8 mouse cellular contexts compared by ENCODE assay signal in the genomic region with DNA sequence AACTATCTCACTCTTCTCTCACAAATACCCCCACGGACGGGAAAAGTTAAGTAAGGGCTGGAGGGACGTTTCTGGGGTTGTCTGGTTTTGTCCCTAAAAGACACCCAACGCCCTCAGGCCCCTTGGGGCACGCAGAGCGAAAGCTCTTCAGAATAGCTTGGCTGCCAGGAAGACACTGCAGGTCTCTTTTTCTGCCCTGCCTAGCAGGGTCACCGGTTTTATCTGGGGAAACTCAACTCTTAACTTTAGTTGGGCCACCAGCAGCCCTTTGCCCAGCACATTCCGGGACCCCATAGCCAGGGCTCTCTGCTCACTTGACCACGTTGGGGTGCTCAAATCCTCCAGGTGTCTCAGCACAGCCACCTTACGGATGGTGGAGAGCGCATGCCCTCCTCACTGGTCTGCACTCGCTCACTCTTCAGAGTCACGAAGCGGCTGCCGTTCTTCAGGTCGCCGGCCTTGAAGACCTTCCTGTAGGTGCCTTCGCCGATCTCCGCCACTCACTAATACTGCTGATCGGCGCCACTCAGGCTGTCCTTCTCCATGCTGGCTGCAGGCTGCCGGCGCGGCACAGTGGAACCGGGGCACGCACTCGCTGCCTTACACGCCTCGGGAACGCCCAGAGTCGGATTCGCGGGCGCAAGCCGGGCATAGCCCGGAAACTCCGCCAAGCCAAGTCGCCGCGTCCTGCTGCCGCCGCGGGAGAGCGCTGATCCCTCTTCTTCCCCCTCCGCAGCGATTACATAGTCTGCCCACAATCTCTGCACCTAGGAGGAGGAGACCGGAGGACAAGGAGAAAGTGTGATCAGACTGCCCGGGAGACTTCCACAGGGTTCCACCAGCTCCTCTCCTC.
A peak's percentile ranks its signal among the peaks of the same experiment; 100 is the strongest.
DNase-seq lines count a peak whose midpoint lies in the region; ATAC-seq and TF ChIP-seq lines count a peak whose summit lies in the region.

No protein-coding gene starts in this region.

- DNase-seq in urinary bladder, postnatal 14 days (ENCODE audit: low spot score): peak; percentile 50
- DNase-seq in urinary bladder, adult 2 months (ENCODE audit: low spot score): no peak
- DNase-seq in cerebellum, postnatal 14 days: peak; percentile 47 to 53
- DNase-seq in kidney, postnatal 0 days (ENCODE audit: low spot score): peak; percentile 27
- DNase-seq in right cerebral cortex, postnatal 4 days: peak; percentile 17

- peaks cover 14% of the 10 kb centered on the region for H3K27me3 ChIP-seq in heart, embryonic 14.5 days (ENCODE audit: control insufficient read depth, insufficient read depth, low read length)
- peaks cover 18% of the 10 kb centered on the region; the same call in 1 of the 2 replicates for H3K27me3 ChIP-seq in kidney, postnatal 0 days (ENCODE audit: insufficient read depth, low read length)

- H3K36me3 ChIP-seq in heart, embryonic 14.5 days (ENCODE audit: control insufficient read depth, insufficient read depth, low read length): no peaks in the 10 kb centered on the region
- no peaks in the 10 kb centered on the region for H3K36me3 ChIP-seq in kidney, postnatal 0 days (ENCODE audit: insufficient read depth, low read length)
- no peaks in the 10 kb centered on the region for H3K36me3 ChIP-seq in macrophage (ENCODE audit: inconsistent target)

- 6% methylated on average over 45 of the region's 49 CpGs for WGBS in heart, embryonic 14.5 days
- 7% methylated on average over 47 of the region's 49 CpGs for WGBS in kidney, postnatal 0 days
- WGBS in macrophage (ENCODE audit: missing documents): 14% methylated on average over 43 of the region's 49 CpGs

- peaks cover 0 to 5% of the 10 kb centered on the region in 2 experiments; a peak in 1 of 4 replicates for H3K4me1 ChIP-seq in heart, embryonic 14.5 days (ENCODE audit: control insufficient read depth in 2 of 2, insufficient read depth in 2 of 2, low read length in 2 of 2)
- peaks cover 11% of the 10 kb centered on the region; the same call in 1 of the 2 replicates for H3K4me1 ChIP-seq in kidney, postnatal 0 days (replicated peaks; ENCODE audit: insufficient read depth, low read length)

- H3K4me2 ChIP-seq in heart, embryonic 14.5 days (ENCODE audit: low read length): peak overlapping the region; percentile 81
- H3K4me2 ChIP-seq in kidney, postnatal 0 days (ENCODE audit: low read length): peak overlapping the region; percentile 99

- H3K79me2 ChIP-seq in macrophage (ENCODE audit: inconsistent target): no peaks in the 10 kb centered on the region

- H3K4me3 ChIP-seq in heart, embryonic 14.5 days (ENCODE audit: control insufficient read depth in 1 of 2, insufficient read depth in 1 of 2, low read depth in 1 of 2, low read length in 2 of 2): peak overlapping the region; percentile 56 to 62
- peak overlapping the region; percentile 63 for H3K4me3 ChIP-seq in kidney, postnatal 0 days (replicated peaks; ENCODE audit: low read depth, low read length)
- H3K4me3 ChIP-seq in macrophage (ENCODE audit: inconsistent target): peak overlapping the region; percentile 34

- TF ChIP-seq CTCF in kidney, postnatal 0 days (IDR thresholded peaks at IDR 0.05; ENCODE audit: low read depth): no peak

- ATAC-seq in heart, embryonic 14.5 days (ENCODE audit: insufficient number of reproducible peaks, insufficient read depth, low FRiP score, low read depth): no peak
- 0 out of 2 replicates have a peak, but pooled peaks have one; percentile 15 for ATAC-seq in kidney, postnatal 0 days (replicated peaks; ENCODE audit: low FRiP score, low read depth)
- no peak for ATAC-seq in erythroid progenitor cell, adult 5-6 weeks (replicated peaks; ENCODE audit: low FRiP score, poor library complexity, severe bottlenecking)

- no peak overlapping the region for H3K27ac ChIP-seq in heart, embryonic 14.5 days (replicated peaks in 1 of 2; ENCODE audit: control insufficient read depth in 1 of 2, insufficient read depth in 1 of 2, low read depth in 2 of 2, low read length in 2 of 2)
- H3K27ac ChIP-seq in kidney, postnatal 0 days: no peak overlapping the region
- H3K27ac ChIP-seq in macrophage: no peak overlapping the region

- peak overlapping the region; percentile 60 for H3K9ac ChIP-seq in heart, embryonic 14.5 days (ENCODE audit: low read length)
- H3K9ac ChIP-seq in kidney, postnatal 0 days (ENCODE audit: low read depth, low read length): peak overlapping the region; percentile 58

- H3K9me3 ChIP-seq in heart, embryonic 14.5 days (ENCODE audit: control insufficient read depth, low read length): no peaks in the 10 kb centered on the region
- no peaks in the 10 kb centered on the region for H3K9me3 ChIP-seq in kidney, postnatal 0 days (replicated peaks; ENCODE audit: low read length)
